Mouse (Mus musculus): Measurements from ENCODE around the gene C77080.

The C77080 gene

GRCm38 (mm10) chr4:129261196-129261595 is at the start of gene C77080:
Gene C77080, minus strand, starts transcription at chr4:129261404.
- no peak for DNase-seq (ENCODE audit: low read depth)

- no peak for DNase-seq (ENCODE audit: low read depth)
Observed at GRCm38 (mm10) chr4:129307936-129308335, 46.7 kb upstream of the C77080 start.

- DNase-seq (ENCODE audit: low read depth): no peak
Observed at GRCm38 (mm10) chr4:129304306-129304705, 43.1 kb upstream of the C77080 start.

GRCm38 (mm10) chr4:129303816-129304215 is 42.6 kb upstream of the C77080 start:
- no peak for DNase-seq (ENCODE audit: low read depth)

GRCm38 (mm10) chr4:129303401-129303800 is 42.2 kb upstream of the C77080 start:
- DNase-seq (ENCODE audit: low read depth): no peak

GRCm38 (mm10) chr4:129299121-129299520 is 37.9 kb upstream of the C77080 start:
- DNase-seq (ENCODE audit: low read depth): no peak

- no peak for DNase-seq (ENCODE audit: low read depth)
Observed at GRCm38 (mm10) chr4:129297724-129298123, 36.5 kb upstream of the C77080 start.

GRCm38 (mm10) chr4:129296066-129296465 is 34.9 kb upstream of the C77080 start:
- no peak for DNase-seq (ENCODE audit: low read depth)

GRCm38 (mm10) chr4:129295188-129295587 is 34.0 kb upstream of the C77080 start:
- no peak for DNase-seq (ENCODE audit: low read depth)

GRCm38 (mm10) chr4:129293702-129294101 is 32.5 kb upstream of the C77080 start:
- DNase-seq (ENCODE audit: low read depth): no peak

- DNase-seq (ENCODE audit: low read depth): no peak
Observed at GRCm38 (mm10) chr4:129292831-129293230, 31.6 kb upstream of the C77080 start.

GRCm38 (mm10) chr4:129289671-129290070 is 28.5 kb upstream of the C77080 start:
- no peak for DNase-seq (ENCODE audit: low read depth)

GRCm38 (mm10) chr4:129288067-129288466 is 26.9 kb upstream of the C77080 start:
- no peak for DNase-seq (ENCODE audit: low read depth)

GRCm38 (mm10) chr4:129287472-129287981 is 26.3 kb upstream of the C77080 start, which contains the start of gene Sync:
Gene Sync, plus strand, starts transcription at chr4:129287617.
- no peak for DNase-seq (ENCODE audit: low read depth)

- DNase-seq (ENCODE audit: low read depth): no peak
Observed at GRCm38 (mm10) chr4:129286683-129287471, 25.7 kb upstream of the C77080 start.

- no peak for DNase-seq (ENCODE audit: low read depth)
Observed at GRCm38 (mm10) chr4:129286001-129286682, 24.9 kb upstream of the C77080 start.

GRCm38 (mm10) chr4:129284685-129285084 is 23.5 kb upstream of the C77080 start:
- DNase-seq (ENCODE audit: low read depth): no peak

GRCm38 (mm10) chr4:129283226-129283625 is 22.0 kb upstream of the C77080 start:
- DNase-seq (ENCODE audit: low read depth): no peak

- DNase-seq (ENCODE audit: low read depth): no peak
Observed at GRCm38 (mm10) chr4:129282786-129283185, 21.6 kb upstream of the C77080 start.

GRCm38 (mm10) chr4:129276453-129276865 is 15.3 kb upstream of the C77080 start:
- DNase-seq (ENCODE audit: low read depth): peak; percentile 95

- DNase-seq (ENCODE audit: low read depth): no peak
Observed at GRCm38 (mm10) chr4:129272756-129273046, 11.5 kb upstream of the C77080 start.

GRCm38 (mm10) chr4:129271991-129272755 is 11.0 kb upstream of the C77080 start:
- DNase-seq (ENCODE audit: low read depth): no peak

- no peak for DNase-seq (ENCODE audit: low read depth)
Observed at GRCm38 (mm10) chr4:129268698-129269097, 7.5 kb upstream of the C77080 start.

Measured in c-Kit-positive CD71-negative TER-119-negative erythroid progenitor cells, embryonic 14.5 days (primary cell).